Mouse (Mus musculus) limb, embryonic 10.5 days (tissue): Measurements from ENCODE around the gene Abcg8. TPM values are rescaled to one million over a fixed set of nuclear protein-coding genes. Genes with fewer than 3 reads are reported as not detected.

Experiments
- DNase-seq: peaks from one replicate; pipeline ENCODE4 v3.0.0-alpha.2; 2017; ENCODE audit warnings: low spot score
- H3K27ac ChIP-seq: fragments of 300-500 bp; sonication (generic); 2 replicates; pipeline ENCODE4 v1.5.1; 2016; ENCODE audit warnings: mild to moderate bottlenecking
- H3K27me3 ChIP-seq: fragments of 300-500 bp; sonication (generic); 2 replicates; pipeline ENCODE4 v1.6.1; 2016; ENCODE audit warnings: low read depth, mild to moderate bottlenecking; ENCODE audit not compliant: poor library complexity, severe bottlenecking
- H3K36me3 ChIP-seq: fragments of 300-500 bp; sonication (generic); 2 replicates; pipeline ENCODE4 v1.6.1; 2016; ENCODE audit warnings: mild to moderate bottlenecking, moderate library complexity
- H3K4me1 ChIP-seq: fragments of 300-500 bp; sonication (generic); 2 replicates; pipeline ENCODE4 v1.6.1; 2016
- H3K4me3 ChIP-seq: fragments of 300-500 bp; sonication (generic); 2 replicates; pipeline ENCODE4 v1.5.1; 2016; ENCODE audit warnings: mild to moderate bottlenecking, moderate library complexity
- H3K9me3 ChIP-seq: fragments of 300-500 bp; sonication (generic); replicated peaks from 2 replicates; pipeline ENCODE4 v1.6.1; 2016; ENCODE audit warnings: mild to moderate bottlenecking
- WGBS: fragments of 180-500 bp; shearing (Covaris S2); methylation state at CpG from one replicate; pipeline ENCODE4 v1.1.7; 2016; 5-methylcytosine and 5-hydroxymethylcytosine counted together
- polyA plus RNA-seq: library from polyadenylated mRNA; unstranded; fragments of >200 nt; fragmentation: Nextera tagmentation; extraction: Ambion mirVana; gene quantifications from 2 replicates; pipeline ENCODE4 v1.2.1, GENCODE M21; 2016

The Abcg8 gene
- polyA plus RNA-seq, 1 experiment from 2014 or later, result 0.11 TPM

GRCm38 (mm10) chr17:84690111-84690510, 14.0 kb downstream of the Abcg8 start:
- Histone ChIP-seq H3K9me3 (no peaks in the 10 kb centered on the region), H3K27me3 (0 out of 2 replicates have a peak, but pooled peaks cover 2% of the 10 kb centered on the region), H3K36me3 (no peaks in the 10 kb centered on the region), H3K4me1 (peaks cover 7% of the 10 kb centered on the region; the same call in 1 of the 2 replicates), H3K27ac (no peak overlapping the region), H3K4me3 (no peak overlapping the region)
- 80% methylated on average over 5 of the region's 5 CpGs for WGBS
- no peak for DNase-seq

- no peak overlapping the region for H3K4me3 ChIP-seq
- 0 out of 2 replicates have a peak, but pooled peaks cover 6% of the 10 kb centered on the region for H3K27me3 ChIP-seq
- DNase-seq, result no peak
- H3K9me3 ChIP-seq, result no peaks in the 10 kb centered on the region
- no peak overlapping the region for H3K27ac ChIP-seq
- 86% methylated on average over 2 of the region's 2 CpGs for WGBS
- H3K36me3 ChIP-seq, result no peaks in the 10 kb centered on the region
- peaks cover 5% of the 10 kb centered on the region; the same call in 1 of the 2 replicates for H3K4me1 ChIP-seq
These were observed 17.6 kb downstream of the Abcg8 start for GRCm38 (mm10) chr17:84693741-84694140.

- Histone ChIP-seq H3K4me3 (no peak overlapping the region), H3K36me3 (no peaks in the 10 kb centered on the region), H3K27me3 (0 out of 2 replicates have a peak, but pooled peaks cover 6% of the 10 kb centered on the region), H3K9me3 (no peaks in the 10 kb centered on the region), H3K27ac (no peak overlapping the region), H3K4me1 (peaks cover 13% of the 10 kb centered on the region)
- no peak for DNase-seq
- 75% methylated on average over 6 of the region's 6 CpGs for WGBS
These were observed 20.4 kb downstream of the Abcg8 start for GRCm38 (mm10) chr17:84696537-84696936.

DNA sequence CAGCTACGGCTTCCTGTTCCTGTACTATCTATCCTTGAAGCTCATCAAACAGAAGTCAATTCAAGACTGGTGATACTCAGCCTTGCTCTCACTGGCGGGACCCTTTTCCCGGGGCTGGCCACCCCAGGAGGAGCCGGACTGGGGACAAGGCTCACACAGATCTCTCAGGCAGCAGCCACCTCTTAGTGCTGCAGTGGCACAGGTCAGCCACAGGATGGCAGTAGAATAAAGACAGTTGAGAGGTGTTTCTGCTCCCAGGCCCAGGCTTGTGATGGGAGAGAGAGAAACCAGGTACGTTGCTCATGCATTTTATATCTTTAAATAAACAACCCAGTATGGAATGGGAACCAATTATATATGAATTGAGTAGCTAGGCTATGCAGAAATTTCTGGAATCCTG, 22.6 kb downstream of the Abcg8 start:
- Histone ChIP-seq H3K27ac (no peak overlapping the region), H3K27me3 (0 out of 2 replicates have a peak, but pooled peaks cover 6% of the 10 kb centered on the region), H3K36me3 (peaks cover 5% of the 10 kb centered on the region; the same call in 1 of the 2 replicates), H3K9me3 (no peaks in the 10 kb centered on the region), H3K4me1 (peaks cover 9% of the 10 kb centered on the region), H3K4me3 (no peak overlapping the region)
- 31% methylated on average over 5 of the region's 5 CpGs for WGBS
- DNase-seq, result peak; percentile 66

DNA sequence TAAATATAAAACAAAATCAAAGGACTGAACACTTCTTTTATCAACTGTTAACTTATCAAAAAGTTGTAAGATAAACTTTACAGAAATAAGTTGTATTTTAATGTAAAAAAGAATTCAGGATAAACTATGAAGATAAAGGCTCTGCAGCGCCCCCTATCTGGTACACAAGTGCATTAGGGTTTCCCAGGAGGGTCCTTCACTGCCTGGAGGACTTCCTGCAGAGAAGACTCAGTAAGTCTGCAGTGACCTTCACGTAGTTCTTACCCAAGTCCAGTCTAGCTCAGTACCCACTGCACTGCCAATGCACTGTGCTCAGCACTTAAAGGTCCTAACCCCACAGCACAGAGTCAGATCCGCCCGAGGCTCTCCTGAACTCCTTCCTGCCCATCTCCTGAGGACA, 31.3 kb downstream of the Abcg8 start:
- Histone ChIP-seq H3K4me3 (no peak overlapping the region), H3K4me1 (no peaks in the 10 kb centered on the region; the same call in 1 of the 2 replicates), H3K27ac (no peak overlapping the region), H3K36me3 (peaks cover 70% of the 10 kb centered on the region), H3K27me3 (no peaks in the 10 kb centered on the region), H3K9me3 (no peaks in the 10 kb centered on the region)
- WGBS, result 73% methylated on average over 4 of the region's 4 CpGs
- no peak for DNase-seq

- Histone ChIP-seq H3K36me3 (peaks cover 76% of the 10 kb centered on the region), H3K27ac (no peak overlapping the region), H3K9me3 (no peaks in the 10 kb centered on the region), H3K27me3 (no peaks in the 10 kb centered on the region), H3K4me3 (no peak overlapping the region), H3K4me1 (no peaks in the 10 kb centered on the region; the same call in 1 of the 2 replicates)
- 92% methylated on average over 7 of the region's 7 CpGs for WGBS
- DNase-seq, result no peak
These were observed 32.7 kb downstream of the Abcg8 start for GRCm38 (mm10) chr17:84708818-84709217.

GRCm38 (mm10) chr17:84709403-84709851, 33.3 kb downstream of the Abcg8 start:
- Histone ChIP-seq H3K4me1 (no peaks in the 10 kb centered on the region; the same call in 1 of the 2 replicates), H3K9me3 (no peaks in the 10 kb centered on the region), H3K27ac (no peak overlapping the region), H3K27me3 (no peaks in the 10 kb centered on the region), H3K4me3 (no peak overlapping the region), H3K36me3 (peaks cover 73% of the 10 kb centered on the region)
- DNase-seq, result no peak
- 76% methylated on average over 17 of the region's 17 CpGs for WGBS

DNA sequence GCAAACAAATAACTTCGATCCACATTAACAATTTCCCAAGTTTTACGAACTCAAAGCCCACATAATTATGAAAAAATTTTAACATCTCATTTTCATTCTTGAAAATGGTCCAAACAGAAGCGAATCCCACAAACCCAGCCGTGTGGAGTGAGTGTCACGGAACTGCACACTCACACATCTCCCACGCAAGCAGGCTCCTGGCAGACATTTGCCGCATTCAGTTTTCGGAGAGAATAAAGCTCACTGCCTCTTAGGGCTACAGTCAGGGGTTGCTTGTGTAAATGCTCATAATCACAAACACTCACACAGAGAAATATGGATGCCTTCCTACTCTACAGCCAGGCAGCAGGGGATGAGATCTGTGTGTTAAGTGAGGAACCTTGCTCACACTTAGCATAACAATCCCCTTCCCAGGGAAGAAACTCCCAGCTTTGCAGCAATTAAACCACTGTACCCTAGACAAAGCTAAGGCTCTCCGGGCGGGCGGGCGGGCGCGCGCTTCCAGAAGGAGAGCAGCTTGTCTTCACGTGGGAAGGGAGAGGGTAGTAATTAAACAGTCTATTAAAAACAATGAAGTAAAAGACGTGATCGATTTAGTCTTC, 37.6 kb downstream of the Abcg8 start:
- DNase-seq, result no peak
- Histone ChIP-seq H3K4me1 (peaks cover 7% of the 10 kb centered on the region), H3K27ac (no peak overlapping the region), H3K36me3 (peaks cover 56% of the 10 kb centered on the region), H3K9me3 (no peaks in the 10 kb centered on the region), H3K4me3 (no peak overlapping the region), H3K27me3 (no peaks in the 10 kb centered on the region)
- 92% methylated on average over 18 of the region's 18 CpGs for WGBS

DNA sequence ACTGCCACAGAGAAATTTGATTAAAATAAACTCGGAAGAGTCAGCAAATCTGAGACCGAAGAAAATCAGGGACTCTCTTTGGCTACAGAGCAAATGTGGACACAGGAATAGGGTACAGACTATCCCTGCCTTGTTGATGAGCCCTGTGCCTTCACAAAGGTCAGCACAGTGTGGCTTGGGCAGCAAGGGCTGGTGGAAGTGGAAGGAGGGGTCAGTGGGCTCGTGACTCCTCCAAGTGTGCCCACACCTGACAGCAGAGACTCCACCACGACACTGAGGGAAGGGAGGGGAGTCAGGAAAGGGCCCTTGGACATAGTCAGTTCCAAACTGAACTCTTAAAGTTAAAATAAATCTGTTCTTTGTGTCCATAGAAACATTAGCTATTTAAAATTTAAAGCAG, 38.8 kb downstream of the Abcg8 start:
- Histone ChIP-seq H3K36me3 (peaks cover 44% of the 10 kb centered on the region), H3K4me1 (peaks cover 7% of the 10 kb centered on the region), H3K9me3 (no peaks in the 10 kb centered on the region), H3K27ac (no peak overlapping the region), H3K4me3 (no peak overlapping the region), H3K27me3 (no peaks in the 10 kb centered on the region)
- WGBS, result 85% methylated on average over 4 of the region's 4 CpGs
- no peak for DNase-seq

DNA sequence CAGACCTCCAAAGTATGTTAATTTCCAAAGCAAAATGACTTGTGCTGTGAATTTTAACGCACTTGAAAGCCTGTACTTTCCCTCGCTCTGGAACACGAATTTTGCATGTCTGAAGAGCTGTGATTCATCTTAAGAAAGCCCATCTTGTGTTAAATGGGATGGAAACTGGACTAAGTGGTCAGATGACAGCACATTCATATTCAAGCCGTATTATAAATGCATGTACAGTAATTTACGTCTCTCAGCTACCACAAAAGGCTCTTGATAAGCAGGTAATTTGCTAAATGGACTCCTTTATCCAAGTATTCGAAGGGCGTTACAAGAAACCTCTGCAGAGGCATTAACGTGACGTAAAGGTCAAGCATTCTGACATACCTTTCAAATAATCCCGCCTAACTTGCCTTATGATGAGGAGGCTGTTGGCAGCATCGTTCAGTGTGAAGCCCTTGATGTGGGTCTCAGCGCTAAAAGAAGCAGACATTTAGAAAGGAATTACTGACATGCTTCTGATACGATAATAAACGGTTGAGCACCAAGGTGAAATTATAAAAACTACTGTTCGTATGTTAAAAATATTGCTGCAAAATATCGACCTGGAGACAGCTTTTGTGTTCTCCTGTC, 40.3 kb downstream of the Abcg8 start:
- H3K27ac ChIP-seq, result no peak overlapping the region
- peaks cover 7% of the 10 kb centered on the region for H3K4me1 ChIP-seq
- DNase-seq, result no peak
- H3K4me3 ChIP-seq, result no peak overlapping the region
- peaks cover 45% of the 10 kb centered on the region for H3K36me3 ChIP-seq
- H3K27me3 ChIP-seq, result no peaks in the 10 kb centered on the region
- WGBS, result 87% methylated on average over 16 of the region's 16 CpGs
- no peaks in the 10 kb centered on the region for H3K9me3 ChIP-seq

GRCm38 (mm10) chr17:84717416-84717815, 41.3 kb downstream of the Abcg8 start:
- Histone ChIP-seq H3K4me3 (no peak overlapping the region), H3K9me3 (no peaks in the 10 kb centered on the region), H3K27me3 (no peaks in the 10 kb centered on the region), H3K4me1 (peaks cover 7% of the 10 kb centered on the region), H3K36me3 (peaks cover 46% of the 10 kb centered on the region), H3K27ac (peak overlapping the region; percentile 7; the same call in 1 of the 2 replicates)
- DNase-seq, result no peak
- WGBS, result 57% methylated on average over 5 of the region's 5 CpGs

- Histone ChIP-seq H3K4me3 (no peak overlapping the region), H3K27me3 (no peaks in the 10 kb centered on the region), H3K9me3 (no peaks in the 10 kb centered on the region), H3K27ac (no peak overlapping the region), H3K36me3 (peaks cover 46% of the 10 kb centered on the region), H3K4me1 (peaks cover 7% of the 10 kb centered on the region)
- no peak for DNase-seq
- 93% methylated on average over 3 of the region's 3 CpGs for WGBS
These were observed 43.0 kb downstream of the Abcg8 start for GRCm38 (mm10) chr17:84719105-84719504.

DNA sequence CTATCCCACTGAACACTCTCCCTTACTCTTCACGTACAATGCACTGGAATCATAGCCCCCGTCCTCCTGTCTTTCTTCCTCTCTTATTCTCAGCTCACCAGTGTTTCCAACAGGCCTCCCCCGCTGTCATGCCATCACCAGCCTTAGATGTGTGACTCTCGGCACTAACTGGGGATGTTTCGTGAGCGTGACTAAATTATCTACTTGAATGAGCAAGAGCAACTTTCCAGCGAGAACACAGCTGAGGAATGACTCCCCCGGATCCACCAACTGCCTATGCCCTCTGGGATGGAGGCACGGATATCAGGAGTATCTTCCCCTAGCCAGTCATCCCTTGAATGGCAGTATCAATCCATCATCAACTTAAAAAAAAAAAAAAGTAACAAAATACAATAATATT, 47.9 kb downstream of the Abcg8 start:
- Histone ChIP-seq H3K4me1 (no peaks in the 10 kb centered on the region), H3K4me3 (no peak overlapping the region), H3K27me3 (no peaks in the 10 kb centered on the region), H3K9me3 (no peaks in the 10 kb centered on the region), H3K36me3 (peaks cover 69% of the 10 kb centered on the region), H3K27ac (no peak overlapping the region)
- DNase-seq, result no peak
- 92% methylated on average over 9 of the region's 9 CpGs for WGBS
